Mouse (Mus musculus) spleen, adult 2 months (tissue): ENCODE results near the gene H2-Eb2. TPM values are rescaled to one million over a fixed set of nuclear protein-coding genes. Genes with fewer than 3 reads are reported as not detected.
A peak's percentile ranks its signal among the peaks of the same experiment; 100 is the strongest.

Experiments
- DNase-seq, 2 experiments: peaks; one replicate each; pipeline versions ENCODE4 v3.0.0 to v3.0.0-alpha.2; 2012 to 2021; ENCODE audit warnings: low spot score in 2 of 2, low read depth in 1 of 2
- H3K27ac ChIP-seq: fragments of 200-500 bp; 2 replicates; pipeline ENCODE4 v1.5.1; 2012; ENCODE audit warnings: low read length, inconsistent platforms; ENCODE audit not compliant: insufficient read depth
- H3K27me3 ChIP-seq: fragments of 200-500 bp; 2 replicates; pipeline ENCODE4 v1.6.1; 2012; ENCODE audit warnings: mild to moderate bottlenecking, moderate library complexity, low read length, inconsistent platforms; ENCODE audit not compliant: control insufficient read depth, insufficient read depth
- H3K36me3 ChIP-seq: fragments of 200-500 bp; 2 replicates; pipeline ENCODE4 v1.6.1; 2012; ENCODE audit warnings: mild to moderate bottlenecking, low read length, inconsistent platforms; ENCODE audit not compliant: control insufficient read depth, insufficient read depth
- H3K4me1 ChIP-seq: fragments of 200-500 bp; 2 replicates; pipeline ENCODE4 v1.6.1; 2011; ENCODE audit warnings: inconsistent platforms; ENCODE audit not compliant: control insufficient read depth, insufficient read depth, insufficient read length
- H3K4me3 ChIP-seq: fragments of 200-500 bp; 2 replicates; pipeline ENCODE4 v1.5.1; 2011; ENCODE audit warnings: mild to moderate bottlenecking, inconsistent platforms; ENCODE audit not compliant: insufficient read depth, insufficient read length; ENCODE audit errors: extremely low read depth
- CTCF ChIP-seq: fragments of 200-500 bp; IDR thresholded peaks from 2 replicates; pipeline ENCODE4 v1.5.1; 2011; ENCODE audit warnings: mild to moderate bottlenecking, inconsistent platforms; ENCODE audit not compliant: insufficient read depth, insufficient read length, insufficient replicate concordance; ENCODE audit errors: extremely low read depth
- POLR2A ChIP-seq: fragments of 200-500 bp; IDR thresholded peaks from 2 replicates; pipeline ENCODE4 v1.6.1; 2011; ENCODE audit warnings: low read depth, low read length, inconsistent platforms
- WGBS: fragments of 180-500 bp; shearing (Covaris S2); methylation state at CpG from one replicate; pipeline ENCODE4 v1.1.7; 2018; 5-methylcytosine and 5-hydroxymethylcytosine counted together
- polyA plus RNA-seq: library from polyadenylated mRNA; depleted of rRNA; stranded (reverse); fragments of >200 nt; gene quantifications from 2 replicates; pipeline ENCODE4 v1.2.3, GENCODE M21; 2012; rRNA removed

H2-Eb2 gene
- polyA plus RNA-seq, 1 experiment: 11.4 TPM

GRCm38 (mm10) chr17:34381876-34382275 is 56.4 kb downstream of the H2-Eb2 start:
- peaks cover 11% of the 10 kb centered on the region; the same call in 1 of the 2 replicates for H3K4me1 ChIP-seq
- H3K4me3 ChIP-seq: no peak overlapping the region
- no peaks in the 10 kb centered on the region for H3K27me3 ChIP-seq
- no peak overlapping the region for H3K27ac ChIP-seq
- WGBS: 83% methylated on average over 11 of the region's 11 CpGs
- DNase-seq: no peak
- TF ChIP-seq POLR2A (no peak), CTCF (no peak)
- H3K36me3 ChIP-seq: no peaks in the 10 kb centered on the region

GRCm38 (mm10) chr17:34383212-34383611 is 57.7 kb downstream of the H2-Eb2 start:
- Histone ChIP-seq H3K27ac (no peak overlapping the region), H3K4me1 (peaks cover 3% of the 10 kb centered on the region; the same call in 1 of the 2 replicates), H3K36me3 (no peaks in the 10 kb centered on the region), H3K4me3 (no peak overlapping the region), H3K27me3 (no peaks in the 10 kb centered on the region)
- no peak for TF ChIP-seq POLR2A
- peak; percentile 9; the same call in 1 of the 2 replicates for TF ChIP-seq CTCF
- 82% methylated on average over 7 of the region's 7 CpGs for WGBS
- peak in 1 of 2 experiments; percentile 48 for DNase-seq

GRCm38 (mm10) chr17:34384699-34385098 is 59.2 kb downstream of the H2-Eb2 start:
- Histone ChIP-seq H3K36me3 (no peaks in the 10 kb centered on the region), H3K27me3 (no peaks in the 10 kb centered on the region), H3K27ac (no peak overlapping the region), H3K4me1 (no peaks in the 10 kb centered on the region; the same call in 1 of the 2 replicates), H3K4me3 (no peak overlapping the region)
- no peak for DNase-seq
- WGBS: 75% methylated on average over 3 of the region's 3 CpGs
- TF ChIP-seq POLR2A (no peak), CTCF (no peak)

- TF ChIP-seq CTCF (no peak), POLR2A (no peak)
These were observed 61.2 kb downstream of the H2-Eb2 start for GRCm38 (mm10) chr17:34386656-34387055.

GRCm38 (mm10) chr17:34388513-34388912 is 63.0 kb downstream of the H2-Eb2 start:
- no peaks in the 10 kb centered on the region for H3K36me3 ChIP-seq
- H3K4me3 ChIP-seq: no peak overlapping the region
- DNase-seq: peak in 1 of 2 experiments; percentile 61
- H3K4me1 ChIP-seq: no peaks in the 10 kb centered on the region; the same call in 1 of the 2 replicates
- peak; percentile 59; the same call in 1 of the 2 replicates for TF ChIP-seq CTCF
- TF ChIP-seq POLR2A: no peak
- no peaks in the 10 kb centered on the region for H3K27me3 ChIP-seq
- WGBS: 43% methylated on average over 4 of the region's 4 CpGs
- no peak overlapping the region for H3K27ac ChIP-seq

More at GRCm38 (mm10) chr17:34386656-34387055, 61.2 kb downstream of the H2-Eb2 start:
- no peak for DNase-seq
- WGBS: 8% methylated on average over 2 of the region's 2 CpGs
- Histone ChIP-seq H3K36me3 (no peaks in the 10 kb centered on the region), H3K4me3 (no peak overlapping the region), H3K27ac (no peak overlapping the region), H3K4me1 (no peaks in the 10 kb centered on the region; the same call in 1 of the 2 replicates), H3K27me3 (no peaks in the 10 kb centered on the region)

Other genes with a start within 250 kb of the H2-Eb2 start
- 228 and 326 TPM in 2 replicates for gene H2-Oa, start 233.3 kb upstream of the H2-Eb2 start, polyA plus RNA-seq
- 302 and 363 TPM in 2 replicates for gene H2-DMa, start 206.1 kb upstream of the H2-Eb2 start, polyA plus RNA-seq
- 97.9 and 112 TPM in 2 replicates for gene Brd2, start 203.0 kb upstream of the H2-Eb2 start, polyA plus RNA-seq
- 456 and 587 TPM in 2 replicates for gene H2-DMb2, start 182.4 kb upstream of the H2-Eb2 start, polyA plus RNA-seq
- gene H2-DMb1, start 172.6 kb upstream of the H2-Eb2 start, polyA plus RNA-seq: 322 and 426 TPM in 2 replicates
- 144 and 178 TPM in 2 replicates for gene Tap1, start 138.1 kb upstream of the H2-Eb2 start, polyA plus RNA-seq
- 159 and 225 TPM in 2 replicates for gene Psmb9, start 137.9 kb upstream of the H2-Eb2 start, polyA plus RNA-seq
- 260 and 307 TPM in 2 replicates for gene Psmb8, start 127.9 kb upstream of the H2-Eb2 start, polyA plus RNA-seq
- gene Tap2, start 122.1 kb upstream of the H2-Eb2 start, polyA plus RNA-seq: 83.0 and 111 TPM in 2 replicates
- gene H2-Ob, start 86.8 kb upstream of the H2-Eb2 start, polyA plus RNA-seq: 318 and 334 TPM in 2 replicates
- gene H2-Ab1, start 68.0 kb upstream of the H2-Eb2 start, polyA plus RNA-seq: 5,504 and 8,483 TPM in 2 replicates
- gene H2-Aa, start 37.8 kb upstream of the H2-Eb2 start, polyA plus RNA-seq: 1,846 and 1,869 TPM in 2 replicates
- gene H2-Eb1, start 19.8 kb upstream of the H2-Eb2 start, polyA plus RNA-seq: 1,025 and 1,109 TPM in 2 replicates
- 4.1 and 4.4 TPM in 2 replicates for gene Btnl2, start 29.2 kb downstream of the H2-Eb2 start, polyA plus RNA-seq
- 0.35 and 0.56 TPM in 2 replicates for gene Btnl1, start 51.5 kb downstream of the H2-Eb2 start, polyA plus RNA-seq
- 1.1 and 1.8 TPM in 2 replicates for gene BC051142, start 73.2 kb downstream of the H2-Eb2 start, polyA plus RNA-seq
- gene Btnl4, start 151.7 kb downstream of the H2-Eb2 start, polyA plus RNA-seq: 0.55 and 1.1 TPM in 2 replicates
- 0.55 and 0.68 TPM in 2 replicates for gene Btnl6, start 191.7 kb downstream of the H2-Eb2 start, polyA plus RNA-seq
- gene Notch4, start 238.6 kb downstream of the H2-Eb2 start, polyA plus RNA-seq: 9.6 and 12.7 TPM in 2 replicates